Mouse (Mus musculus) midbrain, embryonic 13.5 days (tissue): ENCODE results near the gene Ganab. TPM values are rescaled to one million over a fixed set of nuclear protein-coding genes. Genes with fewer than 3 reads are reported as not detected.
"Not testable (repeated sequence)": the region's sequence is repeated elsewhere in the genome, so short reads cannot be mapped to it uniquely, and the experiment has no call there.

ENCODE experiments used
- ATAC-seq: fragments of 200-750 bp; cut with Nextera tagmentation; 2 replicates; pipeline ENCODE4 v1.8.0; 2017; ENCODE audit warnings: mild to moderate bottlenecking, moderate TSS enrichment, moderate library complexity
- H3K27ac ChIP-seq: fragments of 300-500 bp; sonication (generic); 2 replicates; pipeline ENCODE4 v1.5.1; 2015; ENCODE audit warnings: inconsistent platforms, mild to moderate bottlenecking, moderate library complexity
- H3K27me3 ChIP-seq: fragments of 300-500 bp; sonication (generic); 2 replicates; pipeline ENCODE4 v1.6.1; 2015; ENCODE audit warnings: mild to moderate bottlenecking, inconsistent platforms
- H3K36me3 ChIP-seq: fragments of 300-500 bp; sonication (generic); 2 replicates; pipeline ENCODE4 v1.6.1; 2015; ENCODE audit warnings: mild to moderate bottlenecking, inconsistent platforms
- H3K4me1 ChIP-seq: fragments of 300-500 bp; sonication (generic); replicated peaks from 2 replicates; pipeline ENCODE4 v1.6.1; 2015; ENCODE audit warnings: inconsistent platforms
- H3K4me2 ChIP-seq: fragments of 300-500 bp; sonication (generic); replicated peaks from 2 replicates; pipeline ENCODE4 v1.6.1; 2015; ENCODE audit warnings: moderate library complexity, mild to moderate bottlenecking, inconsistent platforms
- H3K4me3 ChIP-seq: fragments of 300-500 bp; sonication (generic); replicated peaks from 2 replicates; pipeline ENCODE4 v1.5.1; 2015; ENCODE audit warnings: mild to moderate bottlenecking, inconsistent platforms
- H3K9ac ChIP-seq: fragments of 300-500 bp; sonication (generic); replicated peaks from 2 replicates; pipeline ENCODE4 v1.6.1; 2015; ENCODE audit warnings: mild to moderate bottlenecking, inconsistent platforms
- H3K9me3 ChIP-seq: fragments of 300-500 bp; sonication (generic); 2 replicates; pipeline ENCODE4 v1.6.1; 2016; ENCODE audit warnings: mild to moderate bottlenecking, inconsistent platforms
- WGBS: fragments of 180-500 bp; shearing (Covaris S2); methylation state at CpG from one replicate; pipeline ENCODE4 v1.1.7; 2015; 5-methylcytosine and 5-hydroxymethylcytosine counted together
- polyA plus RNA-seq: library from polyadenylated mRNA; unstranded; fragments of >200 nt; fragmentation: Nextera tagmentation; extraction: Ambion mirVana; gene quantifications from 2 replicates; pipeline ENCODE4 v1.2.1, GENCODE M21; 2015

The Ganab gene
- polyA plus RNA-seq, 1 experiment from 2014 or later = 99.8 TPM

- Histone ChIP-seq H3K27me3 (no peaks in the 10 kb centered on the region), H3K4me1 (peaks cover 44% of the 10 kb centered on the region), H3K4me3 (peak within 1 kb of the TSS; percentile 89), H3K4me2 (peak within 1 kb of the TSS; percentile 95), H3K27ac (peak within 1 kb of the TSS; percentile 88), H3K9ac (peak within 1 kb of the TSS; percentile 95), H3K36me3 (peaks cover 32% of the 10 kb centered on the region), H3K9me3 (no peaks in the 10 kb centered on the region)
- peak; percentile 59 for ATAC-seq
- WGBS = 2% methylated on average over 54 of the region's 54 CpGs
These were observed 4.8 kb upstream of the Ganab start, which contains the start of gene Ints5 for GRCm38 (mm10) chr19:8892829-8893766. Gene Ints5, plus strand, starts transcription at chr19:8893005.

GRCm38 (mm10) chr19:8895397-8895960, 2.4 kb upstream of the Ganab start:
- no peaks in the 10 kb centered on the region for H3K27me3 ChIP-seq
- no peak overlapping the region for H3K9ac ChIP-seq
- no peaks in the 10 kb centered on the region for H3K9me3 ChIP-seq
- no peak for ATAC-seq
- peaks cover 28% of the 10 kb centered on the region for H3K36me3 ChIP-seq
- no peak overlapping the region for H3K27ac ChIP-seq
- 89% methylated on average over 9 of the region's 9 CpGs for WGBS
- H3K4me3 ChIP-seq = no peak overlapping the region
- peaks cover 48% of the 10 kb centered on the region for H3K4me1 ChIP-seq
- no peak overlapping the region for H3K4me2 ChIP-seq

GRCm38 (mm10) chr19:8896231-8896630, 1.6 kb upstream of the Ganab start:
- not testable (repeated sequence) for H3K4me3 ChIP-seq, H3K27ac ChIP-seq, H3K9ac ChIP-seq, H3K4me2 ChIP-seq, H3K9me3 ChIP-seq, ATAC-seq, H3K27me3 ChIP-seq
- H3K4me1 ChIP-seq = peaks cover 48% of the 10 kb centered on the region
- 94% methylated on average over 5 of the region's 5 CpGs for WGBS
- peaks cover 23% of the 10 kb centered on the region for H3K36me3 ChIP-seq

- WGBS = 26% methylated on average over 21 of the region's 21 CpGs
- Histone ChIP-seq H3K4me3 (peak overlapping the region; percentile 98), H3K4me1 (peaks cover 47% of the 10 kb centered on the region), H3K27ac (peak overlapping the region; percentile 87), H3K36me3 (peaks cover 30% of the 10 kb centered on the region), H3K4me2 (peak overlapping the region; percentile 89), H3K9ac (peak overlapping the region; percentile 97)
- not testable (repeated sequence) for H3K9me3 ChIP-seq, H3K27me3 ChIP-seq
- ATAC-seq = peak; percentile 66
These were observed 533 bp upstream of the Ganab start for GRCm38 (mm10) chr19:8897211-8897864.

- Histone ChIP-seq H3K4me2 (peak overlapping the region; percentile 89), H3K4me3 (peak overlapping the region; percentile 98), H3K4me1 (peaks cover 39% of the 10 kb centered on the region), H3K27ac (peak overlapping the region; percentile 87), H3K36me3 (peaks cover 40% of the 10 kb centered on the region), H3K9me3 (no peaks in the 10 kb centered on the region), H3K27me3 (no peaks in the 10 kb centered on the region), H3K9ac (peak overlapping the region; percentile 97)
- 21% methylated on average over 13 of the region's 13 CpGs for WGBS
- no peak for ATAC-seq
These were observed 705 bp downstream of the Ganab start for GRCm38 (mm10) chr19:8898576-8898975.

- H3K4me3 ChIP-seq = peak overlapping the region; percentile 98
- H3K4me2 ChIP-seq = peak overlapping the region; percentile 89
- H3K36me3 ChIP-seq = peaks cover 45% of the 10 kb centered on the region
- no peak for ATAC-seq
- no peak overlapping the region for H3K27ac ChIP-seq
- no peaks in the 10 kb centered on the region for H3K9me3 ChIP-seq
- peak overlapping the region; percentile 97 for H3K9ac ChIP-seq
- H3K4me1 ChIP-seq = peaks cover 34% of the 10 kb centered on the region
- H3K27me3 ChIP-seq = no peaks in the 10 kb centered on the region
- 60% methylated on average over 3 of the region's 3 CpGs for WGBS
These were observed 1.2 kb downstream of the Ganab start for GRCm38 (mm10) chr19:8899079-8899478.

- 96% methylated on average over 5 of the region's 5 CpGs for WGBS
These were observed 5.5 kb downstream of the Ganab start for GRCm38 (mm10) chr19:8903412-8903811.

GRCm38 (mm10) chr19:8908531-8908930, 10.7 kb downstream of the Ganab start:
- ATAC-seq = no peak
- Histone ChIP-seq H3K4me1 (no peaks in the 10 kb centered on the region), H3K4me2 (no peak overlapping the region), H3K9ac (no peak overlapping the region), H3K36me3 (peaks cover 96% of the 10 kb centered on the region), H3K9me3 (no peaks in the 10 kb centered on the region), H3K4me3 (no peak overlapping the region), H3K27ac (no peak overlapping the region), H3K27me3 (no peaks in the 10 kb centered on the region)
- 91% methylated on average over 6 of the region's 6 CpGs for WGBS

More at GRCm38 (mm10) chr19:8903412-8903811, 5.5 kb downstream of the Ganab start:
- Histone ChIP-seq H3K36me3 (peaks cover 62% of the 10 kb centered on the region), H3K4me2 (no peak overlapping the region), H3K4me1 (peaks cover 13% of the 10 kb centered on the region), H3K9me3 (no peaks in the 10 kb centered on the region), H3K27ac (no peak overlapping the region), H3K4me3 (no peak overlapping the region), H3K27me3 (no peaks in the 10 kb centered on the region), H3K9ac (no peak overlapping the region)
- ATAC-seq = no peak

- Histone ChIP-seq H3K9ac (no peak overlapping the region), H3K4me2 (no peak overlapping the region), H3K4me3 (no peak overlapping the region), H3K9me3 (no peaks in the 10 kb centered on the region), H3K36me3 (peaks cover 100% of the 10 kb centered on the region), H3K4me1 (no peaks in the 10 kb centered on the region), H3K27me3 (no peaks in the 10 kb centered on the region), H3K27ac (no peak overlapping the region)
- no peak for ATAC-seq
- 95% methylated on average over 5 of the region's 5 CpGs for WGBS
These were observed 13.9 kb downstream of the Ganab start for GRCm38 (mm10) chr19:8911810-8912209.

GRCm38 (mm10) chr19:8914212-8914611, 16.3 kb downstream of the Ganab start:
- Histone ChIP-seq H3K36me3 (peaks cover 79% of the 10 kb centered on the region), H3K9ac (no peak overlapping the region), H3K27me3 (no peaks in the 10 kb centered on the region), H3K4me2 (no peak overlapping the region), H3K4me3 (no peak overlapping the region), H3K9me3 (no peaks in the 10 kb centered on the region), H3K4me1 (no peaks in the 10 kb centered on the region), H3K27ac (no peak overlapping the region)
- ATAC-seq = no peak
- 98% methylated on average over 3 of the region's 3 CpGs for WGBS

- 93% methylated on average over 3 of the region's 3 CpGs for WGBS
- Histone ChIP-seq H3K9me3 (no peaks in the 10 kb centered on the region), H3K4me2 (no peak overlapping the region), H3K4me3 (no peak overlapping the region), H3K27ac (no peak overlapping the region), H3K36me3 (peaks cover 31% of the 10 kb centered on the region), H3K4me1 (peaks cover 11% of the 10 kb centered on the region), H3K27me3 (no peaks in the 10 kb centered on the region), H3K9ac (no peak overlapping the region)
- no peak for ATAC-seq
These were observed 21.1 kb downstream of the Ganab start for GRCm38 (mm10) chr19:8919000-8919399.

GRCm38 (mm10) chr19:8919684-8920072, 21.8 kb downstream of the Ganab start:
- H3K27me3 ChIP-seq = no peaks in the 10 kb centered on the region
- peak overlapping the region; percentile 91 for H3K4me3 ChIP-seq
- no peaks in the 10 kb centered on the region for H3K9me3 ChIP-seq
- peak overlapping the region; percentile 86; the same call in 1 of the 2 replicates for H3K9ac ChIP-seq
- peaks cover 11% of the 10 kb centered on the region for H3K4me1 ChIP-seq
- 73% methylated on average over 6 of the region's 6 CpGs for WGBS
- peak overlapping the region; percentile 87 for H3K4me2 ChIP-seq
- ATAC-seq = no peak
- peaks cover 25% of the 10 kb centered on the region for H3K36me3 ChIP-seq
- H3K27ac ChIP-seq = peak overlapping the region; percentile 89
